Mouse (Mus musculus) kidney, adult 10 weeks (tissue): Measurements from ENCODE around the gene St3gal4. TPM values are rescaled to one million over a fixed set of nuclear protein-coding genes. Genes with fewer than 3 reads are reported as not detected.

Experiments
- polyA plus RNA-seq: library from polyadenylated mRNA; stranded (reverse); fragments of 350-450 nt; fragmentation: Illumina TruSeq; extraction: RNeasy Lipid Tissue Mini Kit (QIAGEN cat#74804); gene quantifications from one replicate; pipeline ENCODE4 v1.2.3, GENCODE M21; 2014; ENCODE audit warnings: low read depth, low replicate concordance

St3gal4 gene
- 22.0 TPM for polyA plus RNA-seq

GRCm38 (mm10) chr9:35119168-35119567, at the start of gene St3gal4:
Gene St3gal4, minus strand, starts transcription at chr9:35119268.

Other genes starting within 250 kb of the St3gal4 start
- 14.3 TPM for gene Dcps, start 56.8 kb upstream of the St3gal4 start, polyA plus RNA-seq
- 295 TPM for gene Srpr, start 80.9 kb upstream of the St3gal4 start, polyA plus RNA-seq
- 7.5 TPM for gene Tirap, start 81.0 kb upstream of the St3gal4 start, polyA plus RNA-seq
- gene Foxred1, start 91.8 kb upstream of the St3gal4 start, polyA plus RNA-seq: 18.3 TPM
- 13.2 TPM for gene Fam118b, start 148.5 kb upstream of the St3gal4 start, polyA plus RNA-seq
- 6.0 TPM for gene Rpusd4, start 148.6 kb upstream of the St3gal4 start, polyA plus RNA-seq